Mouse (Mus musculus) stomach, embryonic 14.5 days (tissue): ENCODE measurements around the gene Hist1h3d. TPM values are rescaled to one million over a fixed set of nuclear protein-coding genes. Genes with fewer than 3 reads are reported as not detected.
"Not testable (repeated sequence)": the region's sequence is repeated elsewhere in the genome, so short reads cannot be mapped to it uniquely, and the experiment has no call there.

ENCODE experiments used
- ATAC-seq: fragments of 200-750 bp; cut with Nextera tagmentation; 2 replicates; pipeline ENCODE4 v1.8.0; 2017; ENCODE audit warnings: low read depth, moderate TSS enrichment; ENCODE audit not compliant: insufficient number of reproducible peaks, insufficient read depth, low FRiP score
- H3K27ac ChIP-seq: fragments of 300-500 bp; sonication (generic); 2 replicates; pipeline ENCODE4 v1.5.1; 2014; ENCODE audit warnings: mild to moderate bottlenecking, low read length, moderate library complexity, mixed read lengths
- H3K27me3 ChIP-seq: fragments of 300-500 bp; sonication (generic); 2 replicates; pipeline ENCODE4 v1.6.1; 2014; ENCODE audit warnings: low read length, control low read depth, mixed read lengths; ENCODE audit not compliant: control insufficient read depth, insufficient read depth
- H3K36me3 ChIP-seq: fragments of 300-500 bp; sonication (generic); 2 replicates; pipeline ENCODE4 v1.6.1; 2014; ENCODE audit warnings: mild to moderate bottlenecking, control low read depth, low read length, moderate library complexity, mixed read lengths; ENCODE audit not compliant: control insufficient read depth, insufficient read depth
- H3K4me1 ChIP-seq: fragments of 300-500 bp; sonication (generic); 2 replicates; pipeline ENCODE4 v1.6.1; 2014; ENCODE audit warnings: low read length, control low read depth, mixed read lengths; ENCODE audit not compliant: control insufficient read depth, insufficient read depth
- H3K4me2 ChIP-seq: fragments of 300-500 bp; sonication (generic); replicated peaks from 2 replicates; pipeline ENCODE4 v1.6.1; 2014; ENCODE audit warnings: low read depth, low read length, control low read depth
- H3K4me3 ChIP-seq: fragments of 300-500 bp; sonication (generic); 2 replicates; pipeline ENCODE4 v1.5.1; 2014; ENCODE audit warnings: low read depth, low read length, control low read depth
- H3K9ac ChIP-seq: fragments of 300-500 bp; sonication (generic); replicated peaks from 2 replicates; pipeline ENCODE4 v1.6.1; 2014; ENCODE audit warnings: low read depth, mild to moderate bottlenecking, control low read depth, low read length, moderate library complexity, mixed read lengths
- H3K9me3 ChIP-seq: fragments of 300-500 bp; sonication (generic); 2 replicates; pipeline ENCODE4 v1.6.1; 2016; ENCODE audit warnings: low read depth, low read length, control low read depth; ENCODE audit not compliant: control insufficient read depth
- WGBS: fragments of 180-500 bp; shearing (Covaris S2); extraction: QIAGEN DNeasy Blood & Tissue Kit; methylation state at CpG from one replicate; pipeline ENCODE4 v1.1.7; 2014; 5-methylcytosine and 5-hydroxymethylcytosine counted together
- polyA plus RNA-seq: library from polyadenylated mRNA; unstranded; fragments of >200 nt; fragmentation: Nextera tagmentation; extraction: Ambion mirVana; gene quantifications from 2 replicates; pipeline ENCODE4 v1.2.1, GENCODE M21; 2014

Hist1h3d gene
- polyA plus RNA-seq, 1 experiment from 2014 or later = 16.2 TPM

DNA sequence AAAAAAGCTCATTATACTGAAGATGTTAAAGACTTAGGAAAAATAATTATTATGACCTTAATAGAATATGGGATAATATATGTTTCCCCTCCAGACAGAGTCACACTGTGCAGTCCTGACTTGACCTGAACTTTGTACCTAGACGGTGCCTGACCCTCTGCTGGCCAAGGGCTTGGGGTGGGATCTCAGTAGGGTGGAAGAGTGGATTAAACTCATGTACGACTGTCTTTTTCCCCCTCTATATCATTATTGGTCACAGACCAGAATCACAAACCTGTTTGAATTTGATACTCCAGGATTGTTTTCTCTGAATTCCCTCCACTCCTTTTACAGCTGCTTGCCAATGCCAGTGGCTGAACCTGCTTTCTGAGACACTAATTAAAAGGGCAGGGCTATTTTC is 14.9 kb upstream of the Hist1h3d start:
- H3K4me1 ChIP-seq, H3K36me3 ChIP-seq, H3K27me3 ChIP-seq, H3K27ac ChIP-seq, H3K9ac ChIP-seq, H3K9me3 ChIP-seq, H3K4me3 ChIP-seq, ATAC-seq: not testable (repeated sequence)
- 19% methylated on average over 2 of the region's 2 CpGs for WGBS
- 0 out of 2 replicates have a peak overlapping the region, but pooled peaks have one; percentile 13 for H3K4me2 ChIP-seq

- H3K36me3 ChIP-seq, H3K9ac ChIP-seq, ATAC-seq: not testable (repeated sequence)
Observed at GRCm38 (mm10) chr13:23561531-23561882, 14.1 kb upstream of the Hist1h3d start.

DNA sequence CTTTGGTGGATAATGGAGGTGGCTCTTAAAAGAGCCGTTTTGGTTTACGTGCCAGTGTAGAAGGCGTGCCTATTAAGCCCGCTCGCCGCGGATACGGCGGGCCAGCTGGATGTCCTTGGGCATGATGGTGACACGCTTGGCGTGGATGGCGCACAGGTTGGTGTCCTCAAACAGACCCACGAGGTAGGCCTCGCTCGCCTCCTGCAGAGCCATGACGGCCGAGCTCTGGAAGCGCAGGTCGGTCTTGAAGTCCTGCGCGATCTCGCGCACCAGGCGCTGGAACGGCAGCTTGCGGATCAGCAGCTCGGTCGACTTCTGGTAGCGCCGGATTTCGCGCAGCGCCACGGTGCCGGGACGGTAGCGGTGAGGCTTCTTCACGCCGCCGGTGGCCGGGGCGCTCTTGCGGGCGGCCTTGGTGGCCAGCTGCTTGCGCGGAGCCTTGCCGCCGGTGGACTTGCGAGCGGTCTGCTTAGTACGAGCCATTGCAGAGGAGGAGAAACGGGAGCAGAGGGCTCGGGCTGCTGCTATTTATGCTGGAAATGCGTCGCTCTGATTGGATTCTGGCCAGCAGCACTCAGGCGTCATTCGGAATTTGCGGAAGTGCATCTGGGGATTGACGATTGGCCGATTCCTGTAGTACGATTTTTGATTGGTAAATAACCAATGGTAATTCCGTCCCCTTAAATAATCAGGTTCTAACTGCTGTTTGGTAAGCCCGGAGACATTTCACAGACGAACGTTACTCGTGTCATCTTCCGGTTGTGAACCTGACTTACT is 13.5 kb upstream of the Hist1h3d start, which contains the start of gene Hist1h3e:
Gene Hist1h3e, minus strand, starts transcription at position 487 of the 777 bp plus-strand sequence.
- not testable (repeated sequence) for H3K4me1 ChIP-seq, H3K36me3 ChIP-seq, H3K27me3 ChIP-seq, H3K9me3 ChIP-seq
- peak within 1 kb of the TSS; percentile 99 for H3K27ac ChIP-seq
- peak; percentile 93 for ATAC-seq
- H3K4me3 ChIP-seq = peak within 1 kb of the TSS; percentile 29
- peak within 1 kb of the TSS; percentile 45; the same call in 1 of the 2 replicates for H3K9ac ChIP-seq
- peak within 1 kb of the TSS; percentile 70 for H3K4me2 ChIP-seq
- WGBS = under 1% methylated on average over 50 of the region's 67 CpGs

More at GRCm38 (mm10) chr13:23561531-23561882, 14.1 kb upstream of the Hist1h3d start:
- H3K27me3 ChIP-seq, H3K4me1 ChIP-seq, H3K9me3 ChIP-seq: not testable (repeated sequence)
- H3K4me2 ChIP-seq = peak overlapping the region; percentile 70; the same call in 1 of the 2 replicates
- peak overlapping the region; percentile 99 for H3K27ac ChIP-seq
- 0% methylated on average over 2 of the region's 5 CpGs for WGBS
- peak overlapping the region; percentile 29; the same call in 1 of the 2 replicates for H3K4me3 ChIP-seq

DNA sequence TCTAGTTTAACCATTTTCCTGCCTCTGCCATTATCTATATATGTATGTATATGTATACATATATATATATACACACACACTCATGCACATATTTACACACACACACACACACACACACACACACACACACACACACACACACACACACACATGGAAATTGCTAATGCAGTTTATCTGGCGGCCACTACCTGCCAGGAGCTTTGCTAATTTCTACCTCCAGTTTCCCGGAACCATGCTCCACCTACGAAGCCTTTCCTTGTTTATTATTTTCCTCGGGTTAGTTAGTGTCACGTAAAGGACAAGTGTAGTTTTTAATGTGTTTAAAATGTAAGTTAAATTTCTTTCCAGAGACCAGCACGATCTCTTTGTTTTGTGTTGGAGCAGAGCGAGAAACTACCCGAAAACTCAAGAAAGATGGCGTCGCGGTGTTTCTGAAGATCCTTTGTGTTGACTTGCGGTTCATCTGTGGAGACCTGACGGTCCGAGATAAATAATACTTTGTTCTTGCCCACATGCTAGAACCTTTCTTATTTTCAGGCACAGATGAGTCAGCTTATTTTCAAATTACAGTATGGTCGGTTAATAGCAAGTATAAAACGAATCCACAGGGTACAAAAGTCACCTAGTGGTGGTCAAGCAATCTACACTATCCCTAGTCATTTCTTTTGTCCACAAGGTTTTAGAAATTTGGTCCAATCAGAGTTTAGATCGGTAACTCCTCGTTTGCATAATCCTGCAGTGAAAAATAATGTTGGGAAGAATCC is 12.7 kb upstream of the Hist1h3d start:
- Histone ChIP-seq H3K4me2 (peak overlapping the region; percentile 70), H3K36me3 (no peaks in the 10 kb centered on the region), H3K27me3 (no peaks in the 10 kb centered on the region), H3K4me3 (peak overlapping the region; percentile 29), H3K9me3 (no peaks in the 10 kb centered on the region), H3K9ac (peak overlapping the region; percentile 23; the same call in 1 of the 2 replicates), H3K4me1 (no peaks in the 10 kb centered on the region), H3K27ac (peak overlapping the region; percentile 99)
- ATAC-seq = peak; percentile 62
- 2% methylated on average over 18 of the region's 18 CpGs for WGBS

GRCm38 (mm10) chr13:23564482-23564881 is 11.1 kb upstream of the Hist1h3d start:
- Histone ChIP-seq H3K4me3 (no peak overlapping the region), H3K9me3 (no peaks in the 10 kb centered on the region), H3K27ac (peak overlapping the region; percentile 99), H3K27me3 (no peaks in the 10 kb centered on the region), H3K4me2 (no peak overlapping the region), H3K4me1 (no peaks in the 10 kb centered on the region), H3K36me3 (no peaks in the 10 kb centered on the region), H3K9ac (no peak overlapping the region)
- ATAC-seq = no peak
- 79% methylated on average over 2 of the region's 2 CpGs for WGBS

GRCm38 (mm10) chr13:23570261-23571021 is 5.1 kb upstream of the Hist1h3d start:
- WGBS = 4% methylated on average over 12 of the region's 41 CpGs
- ATAC-seq = not testable (repeated sequence)
- H3K27ac ChIP-seq = peak overlapping the region; percentile 94

GRCm38 (mm10) chr13:23571022-23571503 is 4.5 kb upstream of the Hist1h3d start, which contains the start of the genes Hist1h2ae and Hist1h2bg:
Gene Hist1h2ae, minus strand, starts transcription at chr13:23571220.
Gene Hist1h2bg, plus strand, starts transcription at chr13:23571396.
- WGBS = under 1% methylated on average over 18 of the region's 18 CpGs
- Histone ChIP-seq H3K4me1 (no peaks in the 10 kb centered on the region), H3K9me3 (no peaks in the 10 kb centered on the region), H3K9ac (peak within 1 kb of the TSS; percentile 22), H3K4me3 (peak within 1 kb of the TSS; percentile 27), H3K36me3 (no peaks in the 10 kb centered on the region), H3K27me3 (no peaks in the 10 kb centered on the region), H3K4me2 (peak within 1 kb of the TSS; percentile 50), H3K27ac (peak within 1 kb of the TSS; percentile 94)
- ATAC-seq = peak; percentile 88

More at GRCm38 (mm10) chr13:23570261-23571021, 5.1 kb upstream of the Hist1h3d start:
- Histone ChIP-seq H3K4me2 (peak overlapping the region; percentile 50), H3K9ac (peak overlapping the region; percentile 22), H3K4me3 (peak overlapping the region; percentile 27; the same call in 1 of the 2 replicates)
- H3K27me3 ChIP-seq, H3K36me3 ChIP-seq, H3K4me1 ChIP-seq, H3K9me3 ChIP-seq: not testable (repeated sequence)
